Mouse (Mus musculus): ENCODE data around the gene Glis2. TPM values are rescaled to one million over a fixed set of nuclear protein-coding genes. Genes with fewer than 3 reads are reported as not detected.
"Not testable (repeated sequence)": the region's sequence is repeated elsewhere in the genome, so short reads cannot be mapped to it uniquely, and the experiment has no call there.

The Glis2 gene
- polyA plus RNA-seq, 1 experiment from 2014 or later: 22.5 TPM

- ATAC-seq (ENCODE audit: low FRiP score): peak; percentile 93
- Histone ChIP-seq H3K9ac (peak overlapping the region; percentile 81), H3K27me3 (0 out of 2 replicates have a peak, but pooled peaks cover 2% of the 10 kb centered on the region), H3K4me1 (replicated peaks) (peaks cover 24% of the 10 kb centered on the region), H3K4me2 (peak overlapping the region; percentile 89), H3K4me3 (peak overlapping the region; percentile 73), H3K36me3 (no peaks in the 10 kb centered on the region), H3K9me3 (no peaks in the 10 kb centered on the region), H3K27ac (peak overlapping the region; percentile 94)
- under 1% methylated on average over 38 of the region's 38 CpGs for WGBS
Observed at GRCm38 (mm10) chr16:4558384-4558979, 36.0 kb upstream of the Glis2 start.

- H3K4me3 ChIP-seq: peak overlapping the region; percentile 73
- 0% methylated on average over 40 of the region's 43 CpGs for WGBS
- H3K27me3 ChIP-seq: 0 out of 2 replicates have a peak, but pooled peaks cover 4% of the 10 kb centered on the region
- H3K9me3 ChIP-seq: no peaks in the 10 kb centered on the region
- peak overlapping the region; percentile 89 for H3K4me2 ChIP-seq
- H3K4me1 ChIP-seq (replicated peaks): peaks cover 22% of the 10 kb centered on the region
- peak; percentile 67 for ATAC-seq (ENCODE audit: low FRiP score)
- peak overlapping the region; percentile 94 for H3K27ac ChIP-seq
- no peaks in the 10 kb centered on the region for H3K36me3 ChIP-seq
- peak overlapping the region; percentile 81 for H3K9ac ChIP-seq
Observed at GRCm38 (mm10) chr16:4558980-4559631, 35.4 kb upstream of the Glis2 start.

DNA sequence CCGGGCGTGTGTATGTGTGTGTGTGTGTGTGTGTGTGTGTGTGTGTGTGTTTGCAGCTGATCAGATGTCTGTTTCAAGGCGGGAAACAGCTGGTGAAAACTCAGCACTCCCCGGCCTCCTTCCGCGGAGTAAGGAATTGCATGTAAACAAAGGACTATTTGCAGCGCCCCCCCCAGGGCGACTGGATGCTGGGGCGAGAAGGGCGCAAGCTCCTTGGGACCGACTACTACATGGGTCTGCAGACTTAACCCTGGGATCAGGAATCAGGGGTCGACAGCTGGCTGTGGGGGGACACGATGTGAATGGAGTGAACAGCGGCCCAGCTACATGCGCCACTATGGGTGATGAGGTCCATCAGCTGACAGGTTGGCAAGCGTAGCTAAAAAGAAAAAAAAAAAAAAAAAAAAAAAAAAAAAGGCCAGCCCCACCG lies 34.8 kb upstream of the Glis2 start, which contains the start of gene Tfap4:
Gene Tfap4 (minus strand): TSS at position 140 of the 430 bp plus-strand sequence.
- H3K9ac ChIP-seq: peak within 1 kb of the TSS; percentile 81
- 0 out of 2 replicates have a peak, but pooled peaks cover 4% of the 10 kb centered on the region for H3K27me3 ChIP-seq
- H3K4me2 ChIP-seq: peak within 1 kb of the TSS; percentile 89
- under 1% methylated on average over 17 of the region's 17 CpGs for WGBS
- H3K4me1 ChIP-seq (replicated peaks): peaks cover 22% of the 10 kb centered on the region
- no peaks in the 10 kb centered on the region for H3K9me3 ChIP-seq
- peak within 1 kb of the TSS; percentile 73 for H3K4me3 ChIP-seq
- ATAC-seq (ENCODE audit: low FRiP score): peak; percentile 21
- H3K36me3 ChIP-seq: no peaks in the 10 kb centered on the region
- peak within 1 kb of the TSS; percentile 94 for H3K27ac ChIP-seq

DNA sequence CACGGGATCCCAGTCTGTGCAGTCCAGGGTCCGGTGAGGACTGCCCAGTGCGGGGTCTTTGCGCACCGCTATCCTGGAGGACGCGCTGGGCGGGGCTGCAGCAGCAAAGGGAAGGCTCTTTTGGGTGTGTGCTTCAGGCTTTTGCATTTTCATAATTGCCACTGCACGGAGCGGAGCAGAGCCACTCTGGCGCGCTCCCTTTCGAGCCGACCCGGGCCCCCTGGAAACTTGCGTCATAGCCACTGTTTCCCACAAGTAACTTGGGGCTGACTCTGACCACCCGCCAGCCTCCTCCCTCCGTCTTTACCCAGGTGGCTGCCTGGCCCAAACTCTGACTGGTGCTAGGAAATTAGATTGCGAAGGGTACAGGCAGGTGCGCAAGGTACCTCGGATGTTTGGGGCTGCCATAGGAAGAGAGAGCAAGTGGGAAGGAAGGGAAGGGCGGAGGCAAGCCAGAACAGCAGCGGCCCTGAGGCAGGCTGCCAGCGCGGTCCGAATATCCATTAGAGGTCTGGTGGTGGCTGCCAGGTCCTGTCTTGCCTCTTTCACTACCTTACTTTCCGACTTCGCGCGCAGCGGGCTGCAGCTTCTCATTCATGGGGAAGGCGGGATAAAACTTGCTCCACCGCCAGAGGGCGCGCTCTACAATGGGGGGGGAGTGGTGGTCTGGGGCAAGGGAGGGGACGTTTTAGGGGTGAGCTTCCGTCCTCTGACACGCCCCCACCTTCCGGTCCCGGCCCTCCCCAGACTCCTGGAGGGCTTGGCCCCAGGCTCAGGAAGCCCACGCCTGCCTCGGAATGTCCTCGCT lies 34.2 kb upstream of the Glis2 start:
- 0 out of 2 replicates have a peak, but pooled peaks cover 4% of the 10 kb centered on the region for H3K27me3 ChIP-seq
- H3K4me1 ChIP-seq (replicated peaks): peaks cover 22% of the 10 kb centered on the region
- H3K9ac ChIP-seq: peak overlapping the region; percentile 81
- H3K27ac ChIP-seq: peak overlapping the region; percentile 94
- WGBS: under 1% methylated on average over 43 of the region's 43 CpGs
- ATAC-seq (ENCODE audit: low FRiP score): peak; percentile 5
- no peaks in the 10 kb centered on the region for H3K9me3 ChIP-seq
- peak overlapping the region; percentile 73 for H3K4me3 ChIP-seq
- H3K4me2 ChIP-seq: peak overlapping the region; percentile 89
- H3K36me3 ChIP-seq: no peaks in the 10 kb centered on the region

DNA sequence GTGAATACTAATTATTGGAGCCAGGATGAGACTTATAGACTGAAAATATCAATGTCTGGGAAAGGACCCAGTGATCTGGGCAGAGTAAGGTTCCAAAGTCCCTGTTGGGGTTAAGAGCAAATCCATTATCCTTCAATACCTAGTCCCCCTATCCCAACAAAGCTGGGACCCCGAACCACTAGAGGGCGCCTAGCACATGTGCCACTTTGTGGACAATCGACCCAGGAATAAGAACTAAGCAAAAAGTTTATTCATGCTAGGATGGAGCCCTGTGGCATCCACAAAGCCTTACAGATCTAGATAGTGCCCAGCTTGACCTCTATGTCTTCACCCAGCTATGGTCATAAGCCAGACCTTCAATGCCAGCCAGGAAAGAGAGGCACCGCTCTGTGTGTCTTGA lies 26.6 kb upstream of the Glis2 start:
- 14% methylated on average over 4 of the region's 4 CpGs for WGBS
- Histone ChIP-seq H3K27ac (no peak overlapping the region), H3K27me3 (0 out of 2 replicates have a peak, but pooled peaks cover 4% of the 10 kb centered on the region), H3K4me2 (no peak overlapping the region), H3K9ac (no peak overlapping the region), H3K4me3 (no peak overlapping the region), H3K36me3 (no peaks in the 10 kb centered on the region), H3K4me1 (replicated peaks) (peaks cover 8% of the 10 kb centered on the region), H3K9me3 (no peaks in the 10 kb centered on the region)
- ATAC-seq (ENCODE audit: low FRiP score): no peak

DNA sequence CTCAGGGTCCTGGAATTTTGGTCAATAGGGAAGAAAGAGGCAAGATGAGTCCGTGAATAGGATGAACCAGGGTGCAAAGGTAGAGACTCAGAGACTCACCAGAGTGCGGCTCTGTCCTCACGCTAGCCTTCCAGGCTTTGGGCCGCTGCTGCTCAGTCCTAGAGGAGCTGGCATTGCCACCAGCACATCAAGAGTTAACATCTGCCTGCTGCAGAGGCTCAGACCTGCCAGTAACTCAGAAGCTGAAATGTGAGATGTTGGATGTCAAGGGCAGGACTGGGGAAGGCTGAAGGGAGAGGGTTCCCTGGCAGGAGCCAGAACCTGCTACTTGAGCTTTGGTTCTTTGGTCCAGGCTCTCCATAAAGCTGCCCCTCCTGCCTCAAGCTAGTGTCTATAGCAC lies 23.8 kb upstream of the Glis2 start:
- no peak for ATAC-seq (ENCODE audit: low FRiP score)
- H3K9ac ChIP-seq: no peak overlapping the region
- no peaks in the 10 kb centered on the region for H3K9me3 ChIP-seq
- no peak overlapping the region for H3K4me3 ChIP-seq
- H3K4me1 ChIP-seq (replicated peaks): peaks cover 8% of the 10 kb centered on the region
- 60% methylated on average over 4 of the region's 4 CpGs for WGBS
- H3K36me3 ChIP-seq: no peaks in the 10 kb centered on the region
- no peak overlapping the region for H3K4me2 ChIP-seq
- H3K27me3 ChIP-seq: no peaks in the 10 kb centered on the region
- H3K27ac ChIP-seq: no peak overlapping the region

- H3K27ac ChIP-seq: no peak overlapping the region
- H3K4me3 ChIP-seq: no peak overlapping the region
- peaks cover 2% of the 10 kb centered on the region for H3K4me1 ChIP-seq (replicated peaks)
- 47% methylated on average over 2 of the region's 2 CpGs for WGBS
- H3K27me3 ChIP-seq: no peaks in the 10 kb centered on the region
- no peak overlapping the region for H3K9ac ChIP-seq
- no peaks in the 10 kb centered on the region for H3K9me3 ChIP-seq
- ATAC-seq (ENCODE audit: low FRiP score): no peak
- H3K36me3 ChIP-seq: no peaks in the 10 kb centered on the region
- H3K4me2 ChIP-seq: no peak overlapping the region
Observed at GRCm38 (mm10) chr16:4576038-4576437, 18.5 kb upstream of the Glis2 start.

GRCm38 (mm10) chr16:4576873-4577272 lies 17.6 kb upstream of the Glis2 start:
- Histone ChIP-seq H3K4me1 (replicated peaks) (no peaks in the 10 kb centered on the region), H3K27me3 (no peaks in the 10 kb centered on the region), H3K27ac (no peak overlapping the region), H3K4me2 (no peak overlapping the region), H3K4me3 (no peak overlapping the region), H3K9me3 (no peaks in the 10 kb centered on the region), H3K36me3 (no peaks in the 10 kb centered on the region), H3K9ac (no peak overlapping the region)
- 67% methylated on average over 2 of the region's 2 CpGs for WGBS
- ATAC-seq (ENCODE audit: low FRiP score): no peak

GRCm38 (mm10) chr16:4578630-4579029 lies 15.9 kb upstream of the Glis2 start:
- no peaks in the 10 kb centered on the region for H3K9me3 ChIP-seq
- WGBS: 78% methylated on average over 7 of the region's 7 CpGs
- no peak for ATAC-seq (ENCODE audit: low FRiP score)

GRCm38 (mm10) chr16:4581179-4581578 lies 13.3 kb upstream of the Glis2 start:
- not testable (repeated sequence) for ATAC-seq (ENCODE audit: low FRiP score); H3K27ac ChIP-seq; H3K36me3 ChIP-seq; H3K27me3 ChIP-seq; H3K9me3 ChIP-seq; H3K9ac ChIP-seq; H3K4me1 ChIP-seq (replicated peaks); H3K4me2 ChIP-seq; H3K4me3 ChIP-seq
- WGBS: 82% methylated on average over 4 of the region's 4 CpGs

More at GRCm38 (mm10) chr16:4578630-4579029, 15.9 kb upstream of the Glis2 start:
- Histone ChIP-seq H3K4me3 (no peak overlapping the region), H3K4me2 (no peak overlapping the region), H3K27ac (no peak overlapping the region), H3K27me3 (no peaks in the 10 kb centered on the region), H3K4me1 (replicated peaks) (no peaks in the 10 kb centered on the region), H3K36me3 (no peaks in the 10 kb centered on the region), H3K9ac (no peak overlapping the region)

GRCm38 (mm10) chr16:4583807-4584206 lies 10.7 kb upstream of the Glis2 start:
- Histone ChIP-seq H3K4me2 (no peak overlapping the region), H3K9ac (no peak overlapping the region), H3K4me1 (replicated peaks) (peaks cover 19% of the 10 kb centered on the region), H3K4me3 (no peak overlapping the region), H3K36me3 (no peaks in the 10 kb centered on the region), H3K27ac (no peak overlapping the region), H3K9me3 (no peaks in the 10 kb centered on the region), H3K27me3 (no peaks in the 10 kb centered on the region)
- ATAC-seq (ENCODE audit: low FRiP score): no peak
- WGBS: 81% methylated on average over 3 of the region's 3 CpGs

GRCm38 (mm10) chr16:4584438-4584837 lies 10.1 kb upstream of the Glis2 start:
- 80% methylated on average over 5 of the region's 5 CpGs for WGBS
- Histone ChIP-seq H3K27ac (no peak overlapping the region), H3K4me1 (replicated peaks) (peaks cover 19% of the 10 kb centered on the region), H3K36me3 (no peaks in the 10 kb centered on the region), H3K9me3 (no peaks in the 10 kb centered on the region), H3K9ac (no peak overlapping the region), H3K4me3 (no peak overlapping the region), H3K4me2 (no peak overlapping the region), H3K27me3 (no peaks in the 10 kb centered on the region)
- ATAC-seq (ENCODE audit: low FRiP score): no peak

Measured in hindbrain, embryonic 13.5 days (tissue).